Mouse (Mus musculus): ENCODE measurements around the gene Clip4. TPM values are rescaled to one million over a fixed set of nuclear protein-coding genes. Genes with fewer than 3 reads are reported as not detected.
A peak's percentile ranks its signal among the peaks of the same experiment; 100 is the strongest.

The Clip4 gene
- polyA plus RNA-seq, 1 experiment from 2014 or later = 14.7 TPM

DNA sequence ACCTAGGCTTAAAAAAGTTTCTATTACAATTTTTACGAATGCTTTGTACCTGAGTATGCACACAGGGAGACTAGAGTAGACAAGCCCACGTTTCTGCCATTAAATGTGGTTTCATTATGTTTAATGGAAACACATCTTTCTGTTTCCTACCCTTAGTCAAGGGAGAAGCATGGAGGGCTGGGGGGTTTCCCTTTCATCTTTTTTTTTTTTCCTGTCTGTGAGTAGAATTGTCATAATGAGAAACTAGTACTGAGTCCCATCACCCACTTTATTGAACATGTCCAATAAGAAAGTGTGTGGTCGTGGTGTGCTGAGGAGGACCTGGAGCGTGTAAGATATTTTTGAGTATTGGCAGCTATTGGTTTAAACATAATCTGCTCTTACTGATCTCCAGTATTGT, 94.6 kb downstream of the Clip4 start:
- Histone ChIP-seq H3K27ac (ENCODE audit: low read length) (no peak overlapping the region), H3K9me3 (replicated peaks; ENCODE audit: control insufficient read depth, low read length, poor library complexity, severe bottlenecking) (no peaks in the 10 kb centered on the region), H3K27me3 (ENCODE audit: control insufficient read depth, insufficient read depth, low read depth, low read length) (no peaks in the 10 kb centered on the region), H3K9ac (ENCODE audit: low read depth, low read length) (no peak overlapping the region), H3K4me3 (ENCODE audit: low read depth, low read length) (no peak overlapping the region), H3K4me1 (ENCODE audit: control insufficient read depth, insufficient read depth, low read length) (no peaks in the 10 kb centered on the region), H3K36me3 (ENCODE audit: control insufficient read depth, insufficient read depth, low read length) (peaks cover 6% of the 10 kb centered on the region; the same call in 1 of the 2 replicates), H3K4me2 (ENCODE audit: low read length) (no peak overlapping the region)
- ATAC-seq = no peak
- 89% methylated on average over 4 of the region's 4 CpGs for WGBS

DNA sequence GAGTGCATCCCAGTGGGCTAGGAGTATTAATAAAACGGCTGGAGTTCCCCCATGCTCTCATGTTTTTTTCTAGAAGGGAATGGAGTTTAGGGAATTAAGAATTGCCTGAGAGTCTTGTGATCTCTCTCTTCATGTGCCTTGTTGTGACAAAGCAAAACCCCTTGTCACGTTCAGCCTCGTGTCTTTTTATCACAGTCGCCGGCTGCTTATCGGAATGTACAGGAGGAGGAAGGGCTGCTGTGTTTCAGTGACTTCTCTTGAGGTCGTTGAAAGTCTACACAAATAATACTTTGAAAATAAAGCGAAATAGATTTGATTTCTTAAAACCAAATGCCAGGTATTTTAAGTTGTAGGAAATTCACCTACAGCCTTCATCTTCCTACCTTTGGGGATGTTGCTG, 95.8 kb downstream of the Clip4 start:
- no peak for ATAC-seq
- no peak overlapping the region for H3K4me3 ChIP-seq (ENCODE audit: low read depth, low read length)
- 0 out of 2 replicates have a peak, but pooled peaks cover 4% of the 10 kb centered on the region for H3K4me1 ChIP-seq (ENCODE audit: control insufficient read depth, insufficient read depth, low read length)
- peaks cover 6% of the 10 kb centered on the region; the same call in 1 of the 2 replicates for H3K36me3 ChIP-seq (ENCODE audit: control insufficient read depth, insufficient read depth, low read length)
- WGBS = 83% methylated on average over 8 of the region's 8 CpGs
- no peak overlapping the region for H3K9ac ChIP-seq (ENCODE audit: low read depth, low read length)
- no peak overlapping the region for H3K4me2 ChIP-seq (ENCODE audit: low read length)
- no peak overlapping the region for H3K27ac ChIP-seq (ENCODE audit: low read length)
- no peaks in the 10 kb centered on the region; the same call in 1 of the 2 replicates for H3K27me3 ChIP-seq (ENCODE audit: control insufficient read depth, insufficient read depth, low read depth, low read length)
- H3K9me3 ChIP-seq (replicated peaks; ENCODE audit: control insufficient read depth, low read length, poor library complexity, severe bottlenecking) = no peaks in the 10 kb centered on the region

DNA sequence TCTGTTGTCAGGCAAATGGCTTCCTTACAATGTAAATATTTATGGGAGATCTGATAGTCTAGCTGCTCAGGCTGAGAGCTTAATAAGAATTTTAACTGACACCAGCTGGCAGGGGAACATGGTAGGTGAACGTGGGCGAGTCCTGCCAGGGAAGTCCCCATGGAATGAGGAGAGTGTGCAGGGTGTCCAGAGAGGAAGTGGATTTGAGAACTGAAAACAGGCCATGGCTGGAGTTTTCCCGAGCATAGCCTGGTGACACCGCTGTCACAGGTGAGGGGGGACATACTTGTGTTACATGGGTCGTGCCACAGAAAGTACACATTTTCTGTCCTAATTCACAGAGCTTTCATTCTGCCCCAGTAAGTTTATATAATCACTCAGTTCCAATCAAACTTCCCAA, 97.2 kb downstream of the Clip4 start:
- WGBS = 83% methylated on average over 5 of the region's 5 CpGs
- no peak for ATAC-seq
- H3K4me1 ChIP-seq (ENCODE audit: control insufficient read depth, insufficient read depth, low read length) = peaks cover 12% of the 10 kb centered on the region; the same call in 1 of the 2 replicates

DNA sequence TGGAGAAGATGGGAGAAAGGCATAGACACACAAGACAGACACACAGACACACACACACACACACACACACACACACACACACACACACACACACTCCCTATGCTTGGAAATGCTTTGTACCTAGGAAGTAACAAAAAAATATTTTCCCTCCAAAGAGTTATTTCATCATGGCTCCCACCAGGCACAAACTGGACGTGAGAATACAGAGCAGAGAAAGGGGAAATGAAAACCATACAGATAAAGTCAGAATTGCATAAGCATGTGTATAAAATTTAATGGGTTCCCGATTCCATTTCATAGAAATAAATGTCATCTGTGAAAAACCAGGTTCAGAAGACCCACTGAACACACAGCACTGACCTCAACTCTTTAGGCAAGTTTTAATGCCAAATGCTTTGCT, 99.6 kb downstream of the Clip4 start:
- Histone ChIP-seq H3K4me2 (ENCODE audit: low read length) (no peak overlapping the region), H3K36me3 (ENCODE audit: control insufficient read depth, insufficient read depth, low read length) (no peaks in the 10 kb centered on the region), H3K27me3 (ENCODE audit: control insufficient read depth, insufficient read depth, low read depth, low read length) (no peaks in the 10 kb centered on the region; the same call in 1 of the 2 replicates), H3K4me3 (ENCODE audit: low read depth, low read length) (no peak overlapping the region), H3K4me1 (ENCODE audit: control insufficient read depth, insufficient read depth, low read length) (peaks cover 12% of the 10 kb centered on the region; the same call in 1 of the 2 replicates), H3K27ac (ENCODE audit: low read length) (no peak overlapping the region), H3K9ac (ENCODE audit: low read depth, low read length) (no peak overlapping the region), H3K9me3 (replicated peaks; ENCODE audit: control insufficient read depth, low read length, poor library complexity, severe bottlenecking) (no peaks in the 10 kb centered on the region)
- ATAC-seq = no peak
- 92% methylated on average over 2 of the region's 2 CpGs for WGBS

More for the DNA sequence above, 97.2 kb downstream of the Clip4 start:
- no peaks in the 10 kb centered on the region for H3K36me3 ChIP-seq (ENCODE audit: control insufficient read depth, insufficient read depth, low read length)
- no peak overlapping the region for H3K9ac ChIP-seq (ENCODE audit: low read depth, low read length)
- no peaks in the 10 kb centered on the region for H3K9me3 ChIP-seq (replicated peaks; ENCODE audit: control insufficient read depth, low read length, poor library complexity, severe bottlenecking)
- H3K27ac ChIP-seq (ENCODE audit: low read length) = no peak overlapping the region
- H3K27me3 ChIP-seq (ENCODE audit: control insufficient read depth, insufficient read depth, low read depth, low read length) = no peaks in the 10 kb centered on the region; the same call in 1 of the 2 replicates
- H3K4me2 ChIP-seq (ENCODE audit: low read length) = no peak overlapping the region
- no peak overlapping the region for H3K4me3 ChIP-seq (ENCODE audit: low read depth, low read length)

DNA sequence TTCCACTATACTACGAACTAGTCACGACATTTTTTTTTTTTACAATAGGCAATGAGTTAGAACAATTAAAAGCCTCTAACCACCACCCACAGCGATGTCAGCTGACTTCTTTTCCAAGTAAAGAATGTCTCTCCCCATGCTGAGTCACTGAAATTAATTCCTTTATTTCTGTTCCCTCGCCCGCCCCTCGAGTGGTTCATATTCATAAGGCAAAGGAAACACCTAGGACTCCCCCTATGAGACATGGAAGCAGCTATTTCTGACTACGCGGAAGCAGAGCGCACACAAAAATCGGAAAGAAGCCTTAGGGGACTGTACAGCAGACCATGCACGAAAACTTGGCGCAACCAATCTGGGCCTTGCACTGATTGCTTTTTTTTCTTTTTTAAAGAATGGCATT, 100.6 kb downstream of the Clip4 start:
- WGBS = 54% methylated on average over 12 of the region's 12 CpGs
- no peak overlapping the region for H3K9ac ChIP-seq (ENCODE audit: low read depth, low read length)
- H3K9me3 ChIP-seq (replicated peaks; ENCODE audit: control insufficient read depth, low read length, poor library complexity, severe bottlenecking) = no peaks in the 10 kb centered on the region
- H3K4me2 ChIP-seq (ENCODE audit: low read length) = peak overlapping the region; percentile 90
- H3K27me3 ChIP-seq (ENCODE audit: control insufficient read depth, insufficient read depth, low read depth, low read length) = no peaks in the 10 kb centered on the region; the same call in 1 of the 2 replicates
- H3K4me1 ChIP-seq (ENCODE audit: control insufficient read depth, insufficient read depth, low read length) = peaks cover 12% of the 10 kb centered on the region; the same call in 1 of the 2 replicates
- no peak overlapping the region for H3K4me3 ChIP-seq (ENCODE audit: low read depth, low read length)
- no peak for ATAC-seq
- H3K27ac ChIP-seq (ENCODE audit: low read length) = no peak overlapping the region
- H3K36me3 ChIP-seq (ENCODE audit: control insufficient read depth, insufficient read depth, low read length) = no peaks in the 10 kb centered on the region

DNA sequence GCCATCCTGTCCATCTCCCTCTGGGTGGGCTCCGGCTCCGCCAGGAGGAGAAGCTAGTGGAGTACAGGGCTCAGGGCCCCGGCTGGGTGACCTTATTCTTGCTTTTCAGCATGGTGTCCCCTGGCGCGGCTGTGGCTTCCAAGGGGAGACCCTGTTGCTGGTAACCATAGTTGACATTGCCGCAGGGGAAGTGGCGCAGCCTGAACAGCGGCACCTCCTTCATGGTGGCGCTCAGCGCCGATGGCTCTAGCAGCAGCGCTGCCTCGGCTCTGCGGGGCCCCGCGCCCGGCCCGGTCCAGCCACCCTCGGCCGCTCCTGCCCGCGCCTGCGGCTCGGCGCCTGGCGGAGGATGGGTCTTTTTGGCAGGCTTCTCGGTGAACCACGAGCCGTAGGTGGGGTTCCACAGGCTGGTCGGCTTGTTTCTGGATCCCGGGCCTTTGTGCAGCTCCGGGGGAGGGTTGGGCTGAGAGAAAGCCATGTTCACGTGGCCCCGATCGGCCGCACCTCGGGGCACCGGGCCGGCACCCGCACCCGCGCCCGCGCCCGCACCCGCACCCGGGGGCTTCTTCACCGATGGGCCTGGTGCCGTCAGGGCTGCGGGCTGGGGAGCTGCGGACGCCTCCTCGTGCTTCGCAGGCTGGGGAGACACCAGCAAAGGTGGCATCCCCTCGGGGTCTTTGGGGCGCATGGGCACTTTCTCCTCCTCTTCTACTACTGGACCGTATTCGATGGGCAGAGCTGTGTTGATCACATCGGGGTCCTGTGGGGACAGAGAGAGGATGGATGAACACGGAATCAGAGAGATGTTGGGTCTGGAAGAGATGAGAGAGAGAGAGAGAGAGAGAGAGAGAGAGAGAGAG, 101.3 kb downstream of the Clip4 start:
- peak; percentile 81 for ATAC-seq
- 4% methylated on average over 58 of the region's 60 CpGs for WGBS
- peak overlapping the region; percentile 53 for H3K4me3 ChIP-seq (ENCODE audit: low read depth, low read length)
- no peak overlapping the region for H3K27ac ChIP-seq (ENCODE audit: low read length)
- no peaks in the 10 kb centered on the region for H3K36me3 ChIP-seq (ENCODE audit: control insufficient read depth, insufficient read depth, low read length)
- H3K4me1 ChIP-seq (ENCODE audit: control insufficient read depth, insufficient read depth, low read length) = peaks cover 12% of the 10 kb centered on the region; the same call in 1 of the 2 replicates
- no peaks in the 10 kb centered on the region; the same call in 1 of the 2 replicates for H3K27me3 ChIP-seq (ENCODE audit: control insufficient read depth, insufficient read depth, low read depth, low read length)
- H3K4me2 ChIP-seq (ENCODE audit: low read length) = peak overlapping the region; percentile 90
- no peaks in the 10 kb centered on the region for H3K9me3 ChIP-seq (replicated peaks; ENCODE audit: control insufficient read depth, low read length, poor library complexity, severe bottlenecking)
- peak overlapping the region; percentile 78 for H3K9ac ChIP-seq (ENCODE audit: low read depth, low read length)

DNA sequence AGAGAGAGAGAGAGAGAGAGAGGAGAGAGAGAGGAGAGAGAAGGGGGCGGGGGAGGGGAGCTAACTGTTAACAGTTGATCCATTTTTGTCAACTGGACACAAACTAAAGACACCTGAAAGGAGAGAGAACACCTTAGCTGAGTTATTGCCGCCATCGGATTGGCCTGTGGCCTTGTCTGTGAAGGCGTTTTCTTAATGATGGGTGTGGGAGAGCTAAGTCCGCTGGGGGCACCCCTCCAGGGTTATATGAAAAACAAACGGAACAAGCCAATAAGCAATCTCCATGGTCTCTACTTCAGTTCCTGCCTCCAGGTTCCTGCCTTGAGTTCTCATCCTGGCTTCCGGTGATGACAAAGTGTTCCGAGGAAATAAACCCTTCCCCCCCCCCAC, 102.0 kb downstream of the Clip4 start:
- no peak overlapping the region; the same call in 1 of the 2 replicates for H3K4me2 ChIP-seq (ENCODE audit: low read length)
- 92% methylated on average over 8 of the region's 8 CpGs for WGBS
- no peak overlapping the region for H3K9ac ChIP-seq (ENCODE audit: low read depth, low read length)
- peaks cover 12% of the 10 kb centered on the region; the same call in 1 of the 2 replicates for H3K4me1 ChIP-seq (ENCODE audit: control insufficient read depth, insufficient read depth, low read length)
- H3K27me3 ChIP-seq (ENCODE audit: control insufficient read depth, insufficient read depth, low read depth, low read length) = no peaks in the 10 kb centered on the region; the same call in 1 of the 2 replicates
- ATAC-seq = no peak
- H3K36me3 ChIP-seq (ENCODE audit: control insufficient read depth, insufficient read depth, low read length) = no peaks in the 10 kb centered on the region
- H3K9me3 ChIP-seq (replicated peaks; ENCODE audit: control insufficient read depth, low read length, poor library complexity, severe bottlenecking) = no peaks in the 10 kb centered on the region
- H3K27ac ChIP-seq (ENCODE audit: low read length) = no peak overlapping the region
- H3K4me3 ChIP-seq (ENCODE audit: low read depth, low read length) = no peak overlapping the region

DNA sequence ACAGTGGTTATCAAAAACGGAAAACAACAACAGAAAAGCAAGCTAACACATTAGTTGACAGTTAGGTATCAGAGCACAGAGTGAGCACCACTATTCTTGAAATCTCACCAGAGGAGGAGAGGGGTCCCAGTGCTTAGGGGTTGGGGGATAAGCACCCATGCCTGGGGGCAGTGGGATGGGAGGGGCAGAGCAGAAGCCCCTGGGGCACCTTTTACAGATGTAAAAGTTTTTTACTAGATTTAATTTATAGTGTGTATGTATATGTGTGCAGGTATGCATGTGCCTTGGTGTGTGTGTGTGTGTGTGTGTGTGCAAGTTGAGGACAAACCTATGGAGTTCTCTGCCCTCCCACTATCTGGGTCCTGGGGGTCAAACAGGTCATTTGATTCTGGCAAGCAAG, 102.4 kb downstream of the Clip4 start:
- H3K27ac ChIP-seq (ENCODE audit: low read length) = no peak overlapping the region
- 80% methylated on average over 1 of the region's 1 CpGs for WGBS

DNA sequence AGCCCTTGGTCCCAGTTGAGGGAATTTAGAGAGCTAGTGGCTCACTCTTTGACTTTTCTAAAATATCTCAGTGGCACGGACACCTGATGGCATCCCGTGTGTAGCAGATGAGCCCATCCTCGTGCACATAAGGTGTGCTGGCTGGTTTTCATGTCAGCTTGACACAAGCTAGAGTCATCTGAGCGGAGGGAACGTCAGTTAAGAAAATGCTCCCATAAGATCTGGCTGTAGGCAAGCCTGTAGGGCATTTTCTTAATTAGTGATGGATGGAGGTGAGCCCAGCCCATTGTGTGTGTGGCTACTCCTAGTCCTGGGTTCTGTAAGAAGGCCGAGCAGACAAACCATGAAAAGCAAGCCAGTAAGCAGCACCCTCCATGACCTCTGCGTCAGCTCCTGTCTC, 103.7 kb downstream of the Clip4 start:
- Histone ChIP-seq H3K4me2 (ENCODE audit: low read length) (no peak overlapping the region), H3K27me3 (ENCODE audit: control insufficient read depth, insufficient read depth, low read depth, low read length) (no peaks in the 10 kb centered on the region; the same call in 1 of the 2 replicates), H3K9ac (ENCODE audit: low read depth, low read length) (no peak overlapping the region), H3K4me1 (ENCODE audit: control insufficient read depth, insufficient read depth, low read length) (peaks cover 12% of the 10 kb centered on the region; the same call in 1 of the 2 replicates), H3K36me3 (ENCODE audit: control insufficient read depth, insufficient read depth, low read length) (no peaks in the 10 kb centered on the region), H3K9me3 (replicated peaks; ENCODE audit: control insufficient read depth, low read length, poor library complexity, severe bottlenecking) (no peaks in the 10 kb centered on the region), H3K27ac (ENCODE audit: low read length) (no peak overlapping the region), H3K4me3 (ENCODE audit: low read depth, low read length) (no peak overlapping the region)
- no peak for ATAC-seq
- 88% methylated on average over 7 of the region's 7 CpGs for WGBS

More for the DNA sequence above, 102.4 kb downstream of the Clip4 start:
- H3K4me1 ChIP-seq (ENCODE audit: control insufficient read depth, insufficient read depth, low read length) = peaks cover 12% of the 10 kb centered on the region; the same call in 1 of the 2 replicates
- H3K27me3 ChIP-seq (ENCODE audit: control insufficient read depth, insufficient read depth, low read depth, low read length) = no peaks in the 10 kb centered on the region; the same call in 1 of the 2 replicates
- no peak for ATAC-seq
- no peak overlapping the region for H3K4me3 ChIP-seq (ENCODE audit: low read depth, low read length)
- H3K4me2 ChIP-seq (ENCODE audit: low read length) = no peak overlapping the region
- H3K9me3 ChIP-seq (replicated peaks; ENCODE audit: control insufficient read depth, low read length, poor library complexity, severe bottlenecking) = no peaks in the 10 kb centered on the region
- H3K36me3 ChIP-seq (ENCODE audit: control insufficient read depth, insufficient read depth, low read length) = no peaks in the 10 kb centered on the region
- no peak overlapping the region for H3K9ac ChIP-seq (ENCODE audit: low read depth, low read length)

Measured in midbrain, embryonic 16.5 days (tissue).